Mouse (Mus musculus): ENCODE results near the gene Ddt.

DNA sequence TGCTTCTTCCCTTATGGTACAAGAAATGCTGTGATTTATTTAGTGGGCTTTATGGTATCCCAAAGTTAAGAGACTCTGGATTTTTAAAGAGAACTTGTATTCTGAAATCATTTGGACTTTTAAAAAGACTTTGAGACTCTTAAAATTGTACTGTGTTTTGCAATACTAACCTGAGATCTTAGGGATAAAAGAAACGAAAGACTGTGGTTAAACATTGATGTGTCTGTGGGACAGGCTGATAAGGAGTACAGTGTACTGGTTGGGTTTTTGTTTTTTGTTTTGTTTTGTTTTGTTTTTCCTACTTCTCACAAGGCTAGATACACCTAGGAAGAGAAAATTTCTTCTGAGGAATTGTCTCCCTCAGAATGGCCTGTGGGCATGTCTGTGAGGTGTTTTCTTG is 12.2 kb upstream of the Ddt start:
- TF ChIP-seq CTCF (IDR thresholded peaks at IDR 0.05) (no peak), EP300 (IDR thresholded peaks at IDR 0.05) (no peak)

All from lung, postnatal 0 days (tissue).